Mouse (Mus musculus) embryonic facial prominence, embryonic 10.5 days (tissue): ENCODE data around the gene Olfr569. TPM values are rescaled to one million over a fixed set of nuclear protein-coding genes. Genes with fewer than 3 reads are reported as not detected.

ENCODE experiments used
- DNase-seq: peaks from one replicate; pipeline ENCODE4 v3.0.0-alpha.2; 2017; ENCODE audit warnings: low spot score
- H3K27ac ChIP-seq: fragments of 300-500 bp; sonication (generic); replicated peaks from 2 replicates; pipeline ENCODE4 v1.5.1; 2016; ENCODE audit warnings: mild to moderate bottlenecking
- H3K27me3 ChIP-seq: fragments of 300-500 bp; sonication (generic); replicated peaks from 2 replicates; pipeline ENCODE4 v1.6.1; 2016; ENCODE audit warnings: low read depth, mild to moderate bottlenecking; ENCODE audit not compliant: poor library complexity, severe bottlenecking
- H3K36me3 ChIP-seq: fragments of 300-500 bp; sonication (generic); replicated peaks from 2 replicates; pipeline ENCODE4 v1.6.1; 2016; ENCODE audit warnings: mild to moderate bottlenecking, moderate library complexity
- H3K4me1 ChIP-seq: fragments of 300-500 bp; sonication (generic); 2 replicates; pipeline ENCODE4 v1.6.1; 2016
- H3K4me3 ChIP-seq: fragments of 300-500 bp; sonication (generic); 2 replicates; pipeline ENCODE4 v1.5.1; 2016; ENCODE audit warnings: mild to moderate bottlenecking, moderate library complexity
- H3K9me3 ChIP-seq: fragments of 300-500 bp; sonication (generic); 2 replicates; pipeline ENCODE4 v1.6.1; 2016; ENCODE audit warnings: mild to moderate bottlenecking
- WGBS: fragments of 180-500 bp; shearing (Covaris S2); methylation state at CpG from one replicate; pipeline ENCODE4 v1.1.7; 2016; 5-methylcytosine and 5-hydroxymethylcytosine counted together
- polyA plus RNA-seq: library from polyadenylated mRNA; unstranded; fragments of >200 nt; fragmentation: Nextera tagmentation; extraction: Ambion mirVana; gene quantifications from 2 replicates; pipeline ENCODE4 v1.2.1, GENCODE M21; 2016

Olfr569 gene
- not detected in 2 replicates for polyA plus RNA-seq

DNA sequence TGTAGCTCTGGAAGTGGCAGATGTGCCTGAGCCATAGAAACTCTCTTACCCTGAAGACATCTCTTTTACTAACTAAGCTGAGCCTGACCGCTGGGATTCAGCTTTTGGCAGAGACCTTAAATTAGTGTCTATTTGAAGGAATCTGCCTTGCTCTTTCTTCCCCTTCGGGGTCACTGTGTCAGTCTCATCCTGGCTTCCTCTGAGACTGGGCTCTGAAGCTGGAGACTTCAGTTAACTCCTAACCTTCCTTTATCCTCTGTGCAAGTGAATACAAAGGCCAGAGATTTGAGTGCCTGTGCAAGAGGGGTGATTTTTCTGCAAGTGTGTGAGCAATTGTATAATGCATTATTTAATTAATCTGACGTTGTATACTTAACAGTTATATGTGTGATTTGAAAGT, at the start of gene Olfr569:
Olfr569 (minus strand) TSS at position 101 of the 400 bp plus-strand sequence.
- H3K4me3 ChIP-seq = no peak within 1 kb of the TSS
- H3K9me3 ChIP-seq = no peaks in the 10 kb centered on the region
- 66% methylated on average over 3 of the region's 3 CpGs for WGBS
- no peaks in the 10 kb centered on the region for H3K36me3 ChIP-seq
- H3K4me1 ChIP-seq = no peaks in the 10 kb centered on the region
- H3K27ac ChIP-seq = no peak within 1 kb of the TSS
- H3K27me3 ChIP-seq = no peaks in the 10 kb centered on the region
- no peak for DNase-seq

DNA sequence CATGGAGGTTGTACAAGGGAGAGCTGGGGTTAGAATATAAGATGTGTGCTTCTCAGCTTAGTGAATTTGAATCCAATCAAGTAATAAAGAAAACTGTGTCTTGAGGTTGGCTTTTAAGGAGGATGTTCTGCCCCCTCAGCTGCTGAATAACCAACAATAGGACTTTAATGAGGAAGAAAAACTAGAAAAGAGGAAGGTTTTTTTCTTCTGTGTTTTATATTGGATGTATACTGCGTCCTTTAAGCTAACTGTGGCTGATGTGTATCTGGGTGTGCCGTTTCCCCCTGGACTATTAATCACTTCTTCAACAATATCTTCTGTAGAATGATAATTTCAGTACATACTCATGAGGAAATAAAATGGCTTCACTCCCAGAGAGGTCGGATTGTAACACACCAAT, 36.4 kb upstream of the Olfr569 start:
- Histone ChIP-seq H3K4me1 (no peaks in the 10 kb centered on the region), H3K9me3 (no peaks in the 10 kb centered on the region), H3K27ac (no peak overlapping the region), H3K4me3 (no peak overlapping the region), H3K36me3 (no peaks in the 10 kb centered on the region), H3K27me3 (no peaks in the 10 kb centered on the region)
- DNase-seq = no peak
- WGBS = 73% methylated on average over 3 of the region's 3 CpGs

DNA sequence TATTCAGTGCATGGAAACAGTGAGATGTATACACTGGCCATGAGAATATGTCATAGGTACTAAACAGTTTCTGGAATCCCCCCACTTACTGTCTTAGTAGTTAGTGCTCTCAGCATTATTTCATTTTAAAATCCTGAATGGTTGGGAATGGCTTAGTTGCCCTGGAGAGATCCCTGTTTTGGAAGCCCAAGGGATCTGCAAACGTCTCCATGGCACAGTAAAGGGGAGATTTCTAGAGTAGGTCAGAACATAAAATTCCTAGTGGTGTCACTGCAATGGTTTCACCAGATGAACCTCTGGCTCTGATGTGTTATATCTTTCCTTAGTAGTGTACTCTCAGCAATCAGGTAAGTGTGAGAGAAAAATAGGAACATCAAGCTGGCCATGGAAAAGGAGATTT, 33.4 kb upstream of the Olfr569 start, which contains the start of gene Olfr572:
Olfr572 (plus strand) TSS at position 301 of the 400 bp plus-strand sequence.
- no peaks in the 10 kb centered on the region for H3K4me1 ChIP-seq
- H3K36me3 ChIP-seq = no peaks in the 10 kb centered on the region
- 66% methylated on average over 1 of the region's 1 CpGs for WGBS
- H3K27me3 ChIP-seq = no peaks in the 10 kb centered on the region
- H3K9me3 ChIP-seq = no peaks in the 10 kb centered on the region
- no peak for DNase-seq
- H3K4me3 ChIP-seq = no peak within 1 kb of the TSS
- H3K27ac ChIP-seq = no peak within 1 kb of the TSS

DNA sequence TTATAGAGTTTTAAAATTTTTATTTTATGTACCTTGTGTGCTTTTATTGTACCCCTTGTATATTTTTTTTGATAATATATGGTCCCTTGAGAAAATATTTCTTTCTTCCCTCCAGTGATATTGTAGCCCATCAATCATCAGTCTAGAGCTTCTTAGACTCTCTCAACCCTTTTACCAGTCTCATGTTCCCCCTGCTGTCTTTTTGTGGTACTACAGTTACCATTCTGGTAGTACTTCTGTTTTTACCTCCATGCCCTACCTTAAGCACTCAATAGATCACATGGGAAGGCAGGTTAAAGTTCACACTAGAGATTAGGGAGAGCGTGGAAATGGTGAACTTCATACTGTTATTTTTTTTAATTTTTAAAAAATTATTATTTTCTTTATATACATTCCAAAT, 28.9 kb upstream of the Olfr569 start:
- H3K27me3 ChIP-seq = no peaks in the 10 kb centered on the region
- no peaks in the 10 kb centered on the region for H3K36me3 ChIP-seq
- H3K4me3 ChIP-seq = no peak overlapping the region
- H3K27ac ChIP-seq = no peak overlapping the region
- no peak for DNase-seq
- no peaks in the 10 kb centered on the region for H3K9me3 ChIP-seq
- no peaks in the 10 kb centered on the region for H3K4me1 ChIP-seq
- WGBS = 21% methylated on average over 1 of the region's 1 CpGs

DNA sequence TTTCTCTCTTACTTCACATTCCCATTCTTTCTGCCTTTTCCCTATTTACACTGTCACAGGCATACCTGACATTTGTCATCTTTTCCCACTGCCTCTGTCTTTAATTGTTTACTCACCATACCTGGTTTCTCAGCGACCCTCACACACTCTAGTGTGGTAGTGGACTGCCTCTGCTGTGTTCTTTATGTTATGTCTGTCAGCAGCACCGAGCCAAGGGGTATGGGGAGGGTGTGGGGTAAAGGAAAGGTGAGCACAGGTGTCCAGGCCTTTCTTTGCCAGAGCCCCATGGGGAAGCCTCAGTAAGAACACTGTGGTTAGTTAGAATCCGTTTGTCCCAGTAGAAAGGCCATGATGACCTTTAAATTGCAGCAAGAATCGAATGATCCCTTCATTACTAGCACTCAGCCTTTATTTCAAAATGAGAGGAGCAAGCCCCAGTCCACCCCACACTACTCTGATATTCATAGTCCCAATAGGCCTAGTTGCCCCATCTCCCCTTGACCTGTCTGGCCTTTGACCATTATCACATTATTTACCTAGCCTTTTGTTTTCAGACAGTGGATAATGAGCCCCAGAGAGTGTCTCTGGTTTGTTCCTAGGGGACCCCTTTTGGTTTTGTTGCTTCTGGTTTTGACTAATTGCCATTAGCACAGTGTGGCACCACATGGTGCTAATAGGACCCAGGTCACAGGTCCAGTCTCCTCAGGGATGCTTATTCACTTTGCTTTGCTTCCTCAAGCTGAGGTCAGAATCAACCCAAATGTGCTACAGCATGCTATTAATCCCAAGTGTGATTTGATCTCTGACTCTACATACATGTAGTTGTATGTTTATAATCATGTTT, 26.6 kb upstream of the Olfr569 start, which contains the start of gene Olfr571:
Olfr571 (minus strand) TSS at position 505 of the 844 bp plus-strand sequence.
- DNase-seq = no peak
- Histone ChIP-seq H3K4me3 (no peak within 1 kb of the TSS), H3K4me1 (no peaks in the 10 kb centered on the region), H3K36me3 (no peaks in the 10 kb centered on the region), H3K27me3 (no peaks in the 10 kb centered on the region), H3K9me3 (no peaks in the 10 kb centered on the region), H3K27ac (no peak within 1 kb of the TSS)
- 54% methylated on average over 4 of the region's 4 CpGs for WGBS

DNA sequence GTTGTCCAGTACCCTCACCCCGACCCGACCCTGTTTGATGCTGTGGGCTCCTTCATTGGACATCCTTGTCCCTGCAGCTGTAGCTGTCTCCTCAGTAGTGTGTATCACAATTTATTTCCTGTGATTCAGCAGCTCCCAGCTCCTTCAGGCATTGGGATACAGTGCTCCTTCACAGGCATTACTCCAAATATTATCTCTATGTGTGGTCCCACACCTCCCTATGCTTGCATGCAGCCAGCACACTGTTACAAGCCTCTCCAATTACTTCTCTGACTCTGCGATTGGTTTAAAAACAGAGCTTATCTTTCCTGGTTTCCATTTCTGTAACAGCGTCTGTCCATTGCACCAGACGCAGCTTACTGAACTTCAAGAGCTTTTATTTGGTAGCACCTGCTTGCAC, 25.7 kb upstream of the Olfr569 start:
- H3K4me3 ChIP-seq = no peak overlapping the region
- H3K27me3 ChIP-seq = no peaks in the 10 kb centered on the region
- WGBS = 72% methylated on average over 5 of the region's 5 CpGs
- no peaks in the 10 kb centered on the region for H3K4me1 ChIP-seq
- H3K27ac ChIP-seq = no peak overlapping the region
- H3K36me3 ChIP-seq = no peaks in the 10 kb centered on the region
- H3K9me3 ChIP-seq = no peaks in the 10 kb centered on the region
- DNase-seq = no peak

DNA sequence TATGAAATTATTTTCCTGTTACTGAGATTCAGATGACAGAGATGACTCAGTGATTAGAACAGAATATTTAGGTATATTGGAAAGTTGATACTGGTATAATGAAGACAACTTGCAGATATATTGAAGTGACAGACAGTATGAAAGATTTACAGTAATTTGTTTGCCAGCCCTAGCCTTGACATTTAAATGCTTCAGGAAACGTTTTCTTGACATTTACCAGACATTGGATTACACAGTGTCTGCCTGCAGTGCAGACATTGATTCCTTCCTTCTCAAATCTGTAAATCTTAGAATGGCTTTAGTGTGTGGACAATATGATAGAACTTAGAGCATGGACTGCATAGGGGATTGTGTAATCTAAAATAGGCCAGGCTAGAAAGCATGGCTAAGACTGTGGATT, 24.6 kb upstream of the Olfr569 start:
- 58% methylated on average over 1 of the region's 1 CpGs for WGBS

DNA sequence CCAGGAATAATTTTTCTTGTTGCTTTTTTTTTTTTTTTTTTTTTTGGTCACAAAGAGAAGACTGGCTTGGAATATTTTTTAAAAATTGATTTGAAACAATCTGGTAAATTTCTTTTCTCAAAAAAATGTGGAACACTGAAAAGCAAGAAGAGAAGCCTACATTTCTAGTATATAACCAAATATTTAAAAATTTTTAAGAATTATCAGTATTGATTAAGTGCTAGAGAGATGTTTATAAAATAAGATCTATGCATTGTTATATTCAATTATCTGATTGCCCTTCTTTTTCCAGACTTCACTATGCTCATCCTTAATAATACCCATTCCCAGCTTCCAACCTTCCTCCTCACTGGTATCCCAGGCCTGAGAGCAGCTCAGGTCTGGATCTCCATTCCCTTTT, 13.9 kb downstream of the Olfr569 start, which contains the start of gene Olfr568:
Olfr568 (plus strand) TSS at position 301 of the 400 bp plus-strand sequence.
- H3K4me1 ChIP-seq = no peaks in the 10 kb centered on the region
- no peak within 1 kb of the TSS for H3K27ac ChIP-seq
- no peak for DNase-seq
- H3K36me3 ChIP-seq = no peaks in the 10 kb centered on the region
- H3K27me3 ChIP-seq = no peaks in the 10 kb centered on the region
- no peaks in the 10 kb centered on the region for H3K9me3 ChIP-seq
- no peak within 1 kb of the TSS for H3K4me3 ChIP-seq

More for the DNA sequence above, 24.6 kb upstream of the Olfr569 start:
- no peaks in the 10 kb centered on the region for H3K27me3 ChIP-seq
- no peak for DNase-seq
- no peak overlapping the region for H3K4me3 ChIP-seq
- H3K9me3 ChIP-seq = no peaks in the 10 kb centered on the region
- no peaks in the 10 kb centered on the region for H3K36me3 ChIP-seq
- H3K27ac ChIP-seq = no peak overlapping the region
- H3K4me1 ChIP-seq = no peaks in the 10 kb centered on the region

DNA sequence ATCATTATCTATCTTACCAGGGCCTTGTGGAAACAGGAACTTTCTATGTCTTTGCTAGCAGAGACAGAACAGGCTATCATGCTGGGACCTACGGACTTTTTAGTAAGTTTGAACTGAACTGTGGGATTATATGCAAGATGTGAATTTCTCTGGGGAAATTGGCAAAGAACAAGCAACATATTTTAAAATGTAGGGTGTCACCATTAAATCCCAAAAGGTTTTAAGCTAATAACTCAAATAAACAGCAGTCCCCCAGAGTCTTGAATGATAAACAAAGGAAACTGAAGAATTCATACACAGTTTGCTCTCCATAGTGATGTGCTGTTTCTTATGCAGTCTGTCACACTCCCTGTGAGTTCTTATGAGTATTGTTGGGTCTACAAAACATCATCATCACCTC, 32.0 kb downstream of the Olfr569 start, which contains the start of gene Olfr566:
Olfr566 (minus strand) TSS at position 101 of the 400 bp plus-strand sequence.
- 81% methylated on average over 1 of the region's 1 CpGs for WGBS
- no peaks in the 10 kb centered on the region for H3K9me3 ChIP-seq
- no peaks in the 10 kb centered on the region for H3K36me3 ChIP-seq
- H3K27ac ChIP-seq = no peak within 1 kb of the TSS
- H3K4me1 ChIP-seq = no peaks in the 10 kb centered on the region
- no peak within 1 kb of the TSS for H3K4me3 ChIP-seq
- no peaks in the 10 kb centered on the region for H3K27me3 ChIP-seq
- no peak for DNase-seq

DNA sequence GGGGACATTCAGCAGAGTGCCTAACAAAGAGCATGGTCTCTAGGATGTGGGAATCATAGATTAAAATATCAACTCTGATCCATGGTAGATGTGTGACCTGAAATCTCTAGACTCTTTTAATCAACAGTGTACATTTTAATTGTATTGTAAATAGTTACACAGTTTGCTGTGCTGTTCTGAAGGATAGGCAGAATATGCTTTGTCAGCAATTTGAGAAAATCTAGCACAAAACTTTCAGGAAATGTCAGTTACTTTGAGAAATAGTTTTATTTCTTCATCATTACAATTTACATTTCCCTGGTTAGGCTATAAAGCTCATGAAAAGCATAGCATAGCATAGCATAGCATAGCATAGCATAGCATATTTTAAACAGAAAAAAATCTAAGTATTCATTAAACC, 34.9 kb downstream of the Olfr569 start:
- H3K27me3 ChIP-seq = no peaks in the 10 kb centered on the region
- no peaks in the 10 kb centered on the region for H3K9me3 ChIP-seq
- DNase-seq = no peak
- no peaks in the 10 kb centered on the region for H3K36me3 ChIP-seq
- H3K4me3 ChIP-seq = no peak overlapping the region
- H3K4me1 ChIP-seq = no peaks in the 10 kb centered on the region
- H3K27ac ChIP-seq = no peak overlapping the region

Other genes with a start within 250 kb of the Olfr569 start
- not detected in 2 replicates for gene Olfr555, start 232.1 kb downstream of the Olfr569 start, polyA plus RNA-seq
- gene Olfr556, start 226.0 kb downstream of the Olfr569 start, polyA plus RNA-seq = not detected in 2 replicates
- gene Trim68, start 203.6 kb downstream of the Olfr569 start, polyA plus RNA-seq = 10.9 and 13.2 TPM in 2 replicates
- gene Olfr557, start 195.0 kb downstream of the Olfr569 start, polyA plus RNA-seq = not detected in 2 replicates
- gene Olfr558, start 188.7 kb downstream of the Olfr569 start, polyA plus RNA-seq = 0.09 TPM in 1 of 2 replicates, not detected in the other
- gene Olfr33, start 171.8 kb downstream of the Olfr569 start, polyA plus RNA-seq = not detected in 2 replicates
- gene Olfr559, start 163.4 kb downstream of the Olfr569 start, polyA plus RNA-seq = not detected in 2 replicates
- not detected in 2 replicates for gene Olfr560, start 131.5 kb downstream of the Olfr569 start, polyA plus RNA-seq
- not detected in 2 replicates for gene Olfr78, start 131.4 kb downstream of the Olfr569 start, polyA plus RNA-seq
- gene Olfr561, start 119.7 kb downstream of the Olfr569 start, polyA plus RNA-seq = not detected in 2 replicates
- not detected in 2 replicates for gene Olfr564, start 87.4 kb downstream of the Olfr569 start, polyA plus RNA-seq
- not detected in 2 replicates for gene Olfr566, start 32.1 kb downstream of the Olfr569 start, polyA plus RNA-seq
- not detected in 2 replicates for gene Olfr568, start 13.8 kb downstream of the Olfr569 start, polyA plus RNA-seq
- gene Olfr570, start 3.7 kb upstream of the Olfr569 start, polyA plus RNA-seq = not detected in 2 replicates
- 0.07 TPM in 1 of 2 replicates, not detected in the other for gene Olfr571, start 26.7 kb upstream of the Olfr569 start, polyA plus RNA-seq
- gene Olfr572, start 33.5 kb upstream of the Olfr569 start, polyA plus RNA-seq = not detected in 2 replicates
- gene Olfr573-ps1, start 51.7 kb upstream of the Olfr569 start, polyA plus RNA-seq = not detected in 2 replicates
- gene Olfr574, start 57.6 kb upstream of the Olfr569 start, polyA plus RNA-seq = not detected in 2 replicates
- not detected in 2 replicates for gene Olfr575, start 67.9 kb upstream of the Olfr569 start, polyA plus RNA-seq
- not detected in 2 replicates for gene Olfr576, start 71.8 kb upstream of the Olfr569 start, polyA plus RNA-seq
- gene Olfr577, start 85.1 kb upstream of the Olfr569 start, polyA plus RNA-seq = not detected in 2 replicates
- gene Olfr578, start 98.4 kb upstream of the Olfr569 start, polyA plus RNA-seq = not detected in 2 replicates
- not detected in 2 replicates for gene Olfr582, start 147.1 kb upstream of the Olfr569 start, polyA plus RNA-seq
- not detected in 2 replicates for gene Olfr583, start 160.4 kb upstream of the Olfr569 start, polyA plus RNA-seq
- not detected in 2 replicates for gene Olfr584, start 191.0 kb upstream of the Olfr569 start, polyA plus RNA-seq
- not detected in 2 replicates for gene Olfr585, start 206.8 kb upstream of the Olfr569 start, polyA plus RNA-seq
- gene Olfr586, start 234.8 kb upstream of the Olfr569 start, polyA plus RNA-seq = not detected in 2 replicates
- not detected in 2 replicates for gene Olfr588-ps1, start 250.0 kb upstream of the Olfr569 start, polyA plus RNA-seq